Mouse (Mus musculus) liver, postnatal 0 days (tissue): ENCODE measurements at regions not wholly inside any gene's neighbourhood (a gene's known extent, or its start where the extent isn't known, plus 50 kb on each side); places are given as distances from the start of the nearest gene placed in this dataset.

Experiments
- ATAC-seq: fragments of 200-750 bp; cut with Nextera tagmentation; 2 replicates; pipeline ENCODE4 v1.8.0; 2017; ENCODE audit warnings: mild to moderate bottlenecking, moderate library complexity
- DNase-seq: peaks from one replicate; pipeline ENCODE4 v3.0.0-alpha.2; 2016
- H3K27ac ChIP-seq: fragments of 300-500 bp; sonication (generic); 2 replicates; pipeline ENCODE4 v1.5.1; 2014; ENCODE audit warnings: antibody characterized with exemption, moderate library complexity, mild to moderate bottlenecking, low read depth
- H3K27me3 ChIP-seq: fragments of 300-500 bp; sonication (generic); 2 replicates; pipeline ENCODE4 v1.6.1; 2014; ENCODE audit warnings: low read length, control low read depth, mixed read lengths; ENCODE audit not compliant: insufficient read depth
- H3K36me3 ChIP-seq: fragments of 300-500 bp; sonication (generic); replicated peaks from 2 replicates; pipeline ENCODE4 v1.6.1; 2014; ENCODE audit warnings: mild to moderate bottlenecking, control low read depth, low read length, moderate library complexity, mixed read lengths; ENCODE audit not compliant: insufficient read depth
- H3K4me1 ChIP-seq: fragments of 300-500 bp; sonication (generic); 2 replicates; pipeline ENCODE4 v1.6.1; 2014; ENCODE audit warnings: antibody characterized with exemption, mild to moderate bottlenecking, control low read depth; ENCODE audit not compliant: insufficient read depth
- H3K4me2 ChIP-seq: fragments of 300-500 bp; sonication (generic); 2 replicates; pipeline ENCODE4 v1.6.1; 2014; ENCODE audit warnings: low read depth, mild to moderate bottlenecking, low read length, moderate library complexity, mixed read lengths
- H3K4me3 ChIP-seq: fragments of 300-500 bp; sonication (generic); 2 replicates; pipeline ENCODE4 v1.5.1; 2014; ENCODE audit warnings: low read depth, low read length
- H3K9ac ChIP-seq: fragments of 300-500 bp; sonication (generic); replicated peaks from 2 replicates; pipeline ENCODE4 v1.6.1; 2014; ENCODE audit warnings: mild to moderate bottlenecking, moderate library complexity
- H3K9me3 ChIP-seq: fragments of 300-500 bp; sonication (generic); 2 replicates; pipeline ENCODE4 v1.6.1; 2016; ENCODE audit warnings: mild to moderate bottlenecking, control low read depth, low read length, mixed read lengths
- CTCF ChIP-seq: sonication (generic); IDR thresholded peaks from 2 replicates; pipeline ENCODE4 v1.5.1; 2016; ENCODE audit warnings: antibody characterized with exemption, low read depth
- EP300 ChIP-seq: IDR thresholded peaks from 2 replicates; pipeline ENCODE4 v1.6.1; 2016; ENCODE audit warnings: antibody characterized with exemption, low read depth, mild to moderate bottlenecking
- WGBS: fragments of 180-500 bp; shearing (Covaris S2); extraction: QIAGEN DNeasy Blood & Tissue Kit; methylation state at CpG from one replicate; pipeline ENCODE4 v1.1.7; 2014; ENCODE audit not compliant: insufficient replicate concordance; 5-methylcytosine and 5-hydroxymethylcytosine counted together

DNA sequence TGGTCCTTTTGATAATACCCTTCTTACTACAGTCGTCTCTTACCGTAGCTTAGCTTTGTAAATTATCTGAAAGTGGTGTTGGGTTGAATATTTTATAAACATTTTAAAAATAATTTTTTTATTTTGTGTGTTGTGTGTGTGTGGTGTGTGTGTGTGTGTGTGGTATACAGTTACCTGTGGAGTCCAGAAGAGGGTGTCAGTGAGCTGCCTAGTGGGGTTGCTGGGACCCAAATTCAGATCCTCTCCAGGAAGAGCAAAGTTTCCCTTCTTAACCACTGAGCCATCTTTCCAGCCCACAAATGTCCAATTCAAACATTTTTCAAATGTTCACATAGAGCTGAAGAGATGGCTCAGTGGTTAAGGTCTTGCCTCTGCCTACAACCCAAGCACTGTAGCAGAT, 78.4 kb upstream of the H2afz start:
- H3K9me3 ChIP-seq = no peaks in the 10 kb centered on the region

DNA sequence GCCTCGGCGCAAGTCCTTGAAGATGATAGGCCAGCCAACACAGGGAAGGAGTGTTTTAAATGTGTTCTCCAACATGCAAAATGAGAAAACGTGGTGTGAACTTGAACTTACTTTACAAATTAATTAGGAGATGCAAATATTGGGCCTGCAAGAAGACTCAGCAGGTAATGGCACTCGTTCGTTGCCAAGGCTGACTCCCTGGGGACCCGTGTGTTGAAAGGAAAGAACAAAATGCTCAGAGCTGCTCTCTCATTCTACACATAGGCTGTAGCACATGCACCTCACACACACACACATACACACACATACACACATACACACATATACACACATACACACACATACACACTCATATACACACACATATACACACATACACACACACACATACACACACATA, 74.6 kb upstream of the H2afz start:
- no peaks in the 10 kb centered on the region for H3K27me3 ChIP-seq
- H3K9me3 ChIP-seq = no peaks in the 10 kb centered on the region
- TF ChIP-seq CTCF (no peak), EP300 (no peak)
- 78% methylated on average over 6 of the region's 6 CpGs for WGBS
- DNase-seq (no peak), ATAC-seq (no peak)
- H3K9ac ChIP-seq = no peak overlapping the region
- no peaks in the 10 kb centered on the region for H3K36me3 ChIP-seq
- no peak overlapping the region for H3K4me3 ChIP-seq
- no peak overlapping the region for H3K27ac ChIP-seq
- no peaks in the 10 kb centered on the region for H3K4me1 ChIP-seq
- no peak overlapping the region for H3K4me2 ChIP-seq

More for the DNA sequence above, 78.4 kb upstream of the H2afz start:
- WGBS = 82% methylated on average over 2 of the region's 2 CpGs
- no peak for ATAC-seq
- H3K27ac ChIP-seq = no peak overlapping the region
- no peaks in the 10 kb centered on the region for H3K36me3 ChIP-seq
- H3K27me3 ChIP-seq = no peaks in the 10 kb centered on the region
- TF ChIP-seq CTCF (no peak), EP300 (no peak)
- no peaks in the 10 kb centered on the region for H3K4me1 ChIP-seq
- no peak overlapping the region for H3K9ac ChIP-seq
- H3K4me3 ChIP-seq = no peak overlapping the region
- no peak for DNase-seq
- H3K4me2 ChIP-seq = no peak overlapping the region

- no peak for TF ChIP-seq CTCF
- TF ChIP-seq EP300 = no peak
- Histone ChIP-seq H3K4me2 (no peak overlapping the region), H3K4me3 (no peak overlapping the region), H3K36me3 (no peaks in the 10 kb centered on the region), H3K9me3 (no peaks in the 10 kb centered on the region), H3K27ac (no peak overlapping the region), H3K27me3 (no peaks in the 10 kb centered on the region), H3K4me1 (no peaks in the 10 kb centered on the region), H3K9ac (no peak overlapping the region)
- ATAC-seq = no peak
- whole genome bisulfite sequencing = 86% methylated on average over 7 of the region's 7 CpGs
- no peak for DNase-seq
These were observed 73.9 kb upstream of the H2afz start for GRCm38 (mm10) chr3:137790340-137790739.

DNA sequence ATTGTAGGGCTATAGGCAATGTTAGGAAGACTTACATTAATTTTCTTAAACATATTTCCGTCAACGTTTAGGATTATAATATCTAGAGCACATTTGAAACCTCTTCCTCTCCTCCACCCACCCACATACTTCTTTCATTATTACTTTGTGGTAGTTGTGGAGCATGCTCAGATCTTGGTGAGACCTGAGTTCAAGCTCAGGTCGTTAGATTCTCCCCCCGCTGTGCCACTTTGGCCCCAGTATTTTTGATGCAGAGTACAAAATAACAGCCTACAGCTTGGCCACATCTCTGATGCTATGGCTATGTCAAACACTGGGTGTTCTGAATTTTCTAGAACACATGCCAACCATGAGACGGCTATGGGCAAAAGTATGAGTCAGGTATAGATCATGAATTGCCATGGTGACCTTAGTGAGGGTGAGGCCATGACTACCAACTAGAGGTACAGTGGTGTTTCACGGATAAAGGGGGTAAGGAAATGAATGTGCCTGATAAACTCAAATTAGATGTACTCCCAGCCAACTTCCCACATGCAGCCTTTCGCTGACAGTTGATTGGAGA, 68.5 kb upstream of the H2afz start:
- Histone ChIP-seq H3K4me1 (no peaks in the 10 kb centered on the region), H3K4me2 (no peak overlapping the region), H3K9me3 (no peaks in the 10 kb centered on the region), H3K9ac (no peak overlapping the region), H3K4me3 (no peak overlapping the region), H3K36me3 (no peaks in the 10 kb centered on the region), H3K27me3 (peaks cover 2% of the 10 kb centered on the region; the same call in 1 of the 2 replicates), H3K27ac (no peak overlapping the region)
- no peak for DNase-seq
- no peak for ATAC-seq
- TF ChIP-seq EP300 = no peak
- no peak for TF ChIP-seq CTCF
- 76% methylated on average over 7 of the region's 7 CpGs for WGBS

DNA sequence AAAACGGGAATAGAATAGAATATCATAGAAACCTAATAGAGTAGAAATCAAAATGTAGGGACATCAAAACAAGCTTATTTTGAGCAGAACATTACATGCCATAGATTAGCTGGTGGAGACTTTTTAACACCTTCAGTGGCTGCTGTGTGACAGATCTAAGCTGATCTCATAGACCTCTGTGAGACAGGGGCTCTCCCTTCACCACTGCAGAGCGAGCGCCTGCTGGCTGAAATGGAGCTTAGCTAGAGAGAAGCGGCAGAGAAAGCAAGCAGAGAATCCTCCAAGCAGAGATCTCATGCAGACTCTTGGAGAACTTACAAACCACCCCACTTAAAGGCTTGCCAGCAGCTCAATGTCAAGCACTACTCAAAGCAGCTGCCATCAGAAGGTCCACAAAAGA, 65.5 kb upstream of the H2afz start:
- Histone ChIP-seq H3K4me1 (no peaks in the 10 kb centered on the region), H3K9me3 (no peaks in the 10 kb centered on the region), H3K27ac (no peak overlapping the region), H3K9ac (no peak overlapping the region), H3K4me2 (no peak overlapping the region), H3K4me3 (no peak overlapping the region), H3K27me3 (peaks cover 2% of the 10 kb centered on the region; the same call in 1 of the 2 replicates), H3K36me3 (no peaks in the 10 kb centered on the region)
- ATAC-seq = no peak
- 75% methylated on average over 4 of the region's 4 CpGs for WGBS
- TF ChIP-seq EP300 (no peak), CTCF (no peak)
- DNase-seq = no peak

DNA sequence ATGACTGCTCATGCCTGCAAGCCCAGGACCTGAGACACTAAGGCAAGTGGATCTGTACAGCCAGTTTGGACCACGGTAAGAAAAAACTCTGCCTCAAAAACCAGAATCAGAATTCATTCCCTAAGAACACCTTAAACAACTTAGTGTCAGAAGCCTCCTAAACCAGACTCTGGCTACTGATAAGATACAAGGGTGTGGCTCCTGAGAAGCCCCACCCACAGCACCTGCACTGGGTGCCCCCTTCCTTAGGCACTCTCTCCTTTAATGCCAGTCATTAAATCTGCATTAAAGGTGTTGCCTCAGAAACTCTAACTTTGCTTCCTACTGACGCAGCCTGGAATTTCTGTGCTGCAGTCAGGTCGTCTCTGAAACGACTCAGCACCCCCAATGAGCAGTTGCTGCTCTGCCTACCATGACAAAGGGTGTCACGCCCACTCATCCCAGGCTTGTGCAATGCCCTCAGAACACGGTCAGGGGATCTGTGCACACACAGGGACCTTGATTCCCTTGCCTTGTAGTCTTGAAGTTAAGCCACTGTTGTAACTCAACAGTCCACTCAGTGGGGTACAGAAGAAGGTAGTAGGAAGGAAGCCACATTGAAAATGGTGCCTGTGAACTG, 62.8 kb upstream of the H2afz start:
- no peak for ATAC-seq
- WGBS = 56% methylated on average over 6 of the region's 6 CpGs
- no peak for DNase-seq
- no peak overlapping the region for H3K4me3 ChIP-seq
- TF ChIP-seq EP300 (no peak), CTCF (no peak)
- no peaks in the 10 kb centered on the region for H3K4me1 ChIP-seq
- no peak overlapping the region for H3K4me2 ChIP-seq
- no peaks in the 10 kb centered on the region for H3K36me3 ChIP-seq
- no peak overlapping the region for H3K27ac ChIP-seq
- no peak overlapping the region for H3K9ac ChIP-seq
- peaks cover 2% of the 10 kb centered on the region; the same call in 1 of the 2 replicates for H3K27me3 ChIP-seq
- no peaks in the 10 kb centered on the region for H3K9me3 ChIP-seq
